Mouse (Mus musculus): ENCODE data around the gene Fat3. TPM values are rescaled to one million over a fixed set of nuclear protein-coding genes. Genes with fewer than 3 reads are reported as not detected.

Fat3 gene
- polyA plus RNA-seq, 1 experiment, result 10.5 TPM

DNA sequence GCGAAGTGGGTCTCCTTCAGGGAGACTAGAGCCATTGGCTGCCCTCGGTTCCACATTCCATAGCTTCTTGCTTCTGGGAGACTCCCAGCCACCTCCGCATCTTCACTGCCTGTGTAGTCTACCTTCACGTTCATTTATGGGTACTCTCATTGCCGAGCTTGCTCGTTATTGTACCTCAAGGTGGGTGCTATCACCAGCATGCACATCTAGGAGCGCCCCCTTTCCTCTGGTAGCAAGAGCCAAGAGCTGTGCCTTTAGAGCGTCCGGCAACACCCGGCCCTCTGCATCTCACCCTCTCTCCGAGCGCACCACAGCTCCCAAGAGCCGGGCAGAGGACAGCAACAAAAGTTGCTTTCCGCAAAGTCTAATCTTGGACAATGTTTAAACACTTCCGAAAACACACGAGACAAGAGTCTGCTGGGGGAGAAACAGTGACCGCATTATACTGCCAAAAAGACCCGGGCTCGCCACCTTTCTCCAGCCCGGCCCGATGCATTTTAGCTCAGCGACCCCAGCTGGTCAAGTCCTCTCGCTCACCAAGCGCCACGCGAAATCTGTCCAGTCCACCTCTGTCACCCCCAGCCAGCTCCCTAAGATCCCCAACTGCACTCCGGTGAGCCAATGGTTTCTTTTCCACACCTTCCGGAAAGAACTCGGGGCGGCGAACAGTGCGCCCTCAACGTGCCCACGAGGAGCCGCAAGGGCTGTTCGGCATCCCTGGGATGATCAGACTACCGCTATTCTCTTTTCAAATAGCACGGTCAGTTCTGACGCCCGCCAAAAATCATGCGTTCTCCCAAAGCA is 501 bp downstream of the Fat3 start:
- Histone ChIP-seq H3K4me3 (replicated peaks; ENCODE audit: insufficient read depth, low read depth, low read length) (peak overlapping the region; percentile 79), H3K27me3 (ENCODE audit: control insufficient read depth, insufficient read depth, low read length) (no peaks in the 10 kb centered on the region), H3K27ac (ENCODE audit: insufficient read depth, low read length) (no peak overlapping the region), H3K4me1 (ENCODE audit: control insufficient read depth, insufficient read depth, low read length) (no peaks in the 10 kb centered on the region)
- DNase-seq, result peak; percentile 44 to 51
- no peak for TF ChIP-seq CTCF (IDR thresholded peaks at IDR 0.05; ENCODE audit: borderline replicate concordance, insufficient read depth, low read depth, low read length)
- no peak for TF ChIP-seq POLR2A (IDR thresholded peaks at IDR 0.05; ENCODE audit: borderline replicate concordance, insufficient read depth, low read length)
- WGBS, result under 1% methylated on average over 41 of the region's 41 CpGs

DNA sequence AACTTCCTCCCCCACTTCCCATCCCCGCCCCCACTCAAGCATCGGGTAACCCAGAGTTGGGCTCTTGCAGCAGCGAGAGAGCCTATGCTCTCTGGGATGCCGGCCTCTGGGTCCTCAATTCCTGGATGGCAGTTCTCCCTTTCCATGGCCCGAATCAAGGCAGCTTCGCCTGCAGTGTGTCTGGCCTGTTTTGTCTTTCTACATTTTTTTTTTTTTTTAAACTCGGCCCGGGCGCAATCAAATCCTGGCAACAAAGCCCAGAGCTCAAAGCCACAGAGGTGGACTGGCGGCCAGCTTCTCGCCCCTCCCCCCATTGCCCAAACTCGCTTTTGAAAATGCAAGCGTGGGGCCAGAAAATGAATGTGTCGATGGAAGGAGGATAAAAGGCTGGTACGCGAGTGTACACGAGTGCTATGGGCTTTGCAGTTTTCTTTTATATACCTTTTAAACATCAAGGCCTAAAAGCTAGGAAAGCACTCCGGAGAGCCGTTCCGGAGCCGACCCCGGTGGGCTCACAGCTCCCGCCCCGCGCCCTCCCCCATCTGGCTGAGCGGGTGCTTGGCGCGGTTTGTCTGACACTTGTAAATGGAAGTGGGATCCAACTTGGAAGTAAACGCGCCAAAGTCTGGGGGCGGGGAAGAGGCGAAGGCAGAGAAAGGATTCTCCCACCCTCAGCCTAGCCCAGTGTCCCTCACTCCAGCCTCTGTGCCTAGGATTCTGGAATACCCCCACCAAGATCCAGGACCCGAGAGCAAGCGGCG is 1.3 kb downstream of the Fat3 start:
- no peak for TF ChIP-seq POLR2A (IDR thresholded peaks at IDR 0.05; ENCODE audit: borderline replicate concordance, insufficient read depth, low read length)
- no peak for TF ChIP-seq CTCF (IDR thresholded peaks at IDR 0.05; ENCODE audit: borderline replicate concordance, insufficient read depth, low read depth, low read length)
- WGBS, result 1% methylated on average over 35 of the region's 35 CpGs
- H3K27ac ChIP-seq (ENCODE audit: insufficient read depth, low read length), result no peak overlapping the region
- peak; percentile 38 to 40 for DNase-seq
- peak overlapping the region; percentile 79 for H3K4me3 ChIP-seq (replicated peaks; ENCODE audit: insufficient read depth, low read depth, low read length)
- H3K27me3 ChIP-seq (ENCODE audit: control insufficient read depth, insufficient read depth, low read length), result no peaks in the 10 kb centered on the region
- no peaks in the 10 kb centered on the region for H3K4me1 ChIP-seq (ENCODE audit: control insufficient read depth, insufficient read depth, low read length)

DNA sequence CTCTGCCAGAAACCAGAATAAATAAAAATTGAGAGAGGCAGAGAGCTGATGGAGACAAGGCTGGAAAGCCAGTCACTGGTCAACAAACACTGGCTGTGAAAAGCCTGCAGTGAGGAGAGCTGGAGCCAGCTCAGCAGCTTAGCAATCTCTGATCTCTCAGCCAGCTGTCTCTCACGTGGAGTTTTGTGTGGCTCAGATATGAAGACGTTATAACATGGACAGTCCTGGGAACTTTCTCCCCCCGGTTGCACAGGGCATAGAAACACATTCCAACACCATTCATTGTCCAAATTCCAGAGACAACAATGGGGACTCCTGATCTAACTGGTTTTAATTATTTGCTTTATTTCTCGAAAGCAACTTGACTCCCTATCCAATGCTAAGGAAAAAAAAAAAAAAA is 2.2 kb downstream of the Fat3 start:
- no peaks in the 10 kb centered on the region for H3K27me3 ChIP-seq (ENCODE audit: control insufficient read depth, insufficient read depth, low read length)
- H3K4me1 ChIP-seq (ENCODE audit: control insufficient read depth, insufficient read depth, low read length), result no peaks in the 10 kb centered on the region
- DNase-seq, result no peak
- no peak overlapping the region for H3K27ac ChIP-seq (ENCODE audit: insufficient read depth, low read length)
- 27% methylated on average over 4 of the region's 4 CpGs for WGBS
- TF ChIP-seq CTCF (IDR thresholded peaks at IDR 0.05; ENCODE audit: borderline replicate concordance, insufficient read depth, low read depth, low read length) (no peak), POLR2A (IDR thresholded peaks at IDR 0.05; ENCODE audit: borderline replicate concordance, insufficient read depth, low read length) (no peak)
- H3K4me3 ChIP-seq (replicated peaks; ENCODE audit: insufficient read depth, low read depth, low read length), result no peak overlapping the region

DNA sequence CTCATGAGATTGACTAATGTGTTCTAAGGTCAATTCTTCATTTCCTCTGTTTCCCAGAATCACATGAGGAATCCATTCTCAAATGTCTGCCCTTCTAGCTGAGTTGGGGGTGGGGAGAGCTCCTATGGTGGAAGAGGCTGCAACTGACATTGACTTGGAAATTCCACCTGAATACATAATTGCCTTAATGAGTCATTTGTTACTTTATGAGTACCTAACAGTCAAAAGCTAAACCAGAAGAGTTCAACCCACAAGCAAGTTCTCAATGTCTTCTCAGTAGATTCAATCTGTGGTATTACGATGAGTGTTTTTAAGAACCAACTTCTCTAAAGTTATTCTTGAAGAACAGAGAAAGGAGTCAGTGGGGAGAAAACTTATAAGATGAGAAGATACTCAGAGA is 3.7 kb downstream of the Fat3 start:
- DNase-seq, result no peak
- WGBS, result 95% methylated on average over 1 of the region's 1 CpGs
- Histone ChIP-seq H3K4me3 (replicated peaks; ENCODE audit: insufficient read depth, low read depth, low read length) (no peak overlapping the region), H3K4me1 (ENCODE audit: control insufficient read depth, insufficient read depth, low read length) (no peaks in the 10 kb centered on the region), H3K27ac (ENCODE audit: insufficient read depth, low read length) (no peak overlapping the region), H3K27me3 (ENCODE audit: control insufficient read depth, insufficient read depth, low read length) (no peaks in the 10 kb centered on the region)
- TF ChIP-seq CTCF (IDR thresholded peaks at IDR 0.05; ENCODE audit: borderline replicate concordance, insufficient read depth, low read depth, low read length) (no peak), POLR2A (IDR thresholded peaks at IDR 0.05; ENCODE audit: borderline replicate concordance, insufficient read depth, low read length) (no peak)

DNA sequence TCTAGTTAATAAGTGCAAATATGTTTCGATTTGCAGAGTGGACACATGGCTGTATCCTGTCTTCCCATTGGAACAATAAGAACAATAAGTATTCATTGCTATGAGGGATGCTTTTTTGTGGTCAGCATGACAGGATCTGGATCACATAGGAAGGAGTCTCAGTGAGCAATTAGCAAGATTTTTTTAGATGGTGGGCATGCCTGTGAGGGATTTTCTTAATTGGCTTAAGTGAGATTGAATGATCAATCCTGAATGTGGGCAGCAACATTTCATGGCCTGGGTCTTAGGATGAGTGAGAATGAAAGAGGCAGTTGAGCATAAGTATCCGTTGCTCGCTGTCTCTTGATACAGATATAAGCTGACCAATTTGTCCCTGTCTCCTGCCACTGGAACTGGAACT is 4.8 kb downstream of the Fat3 start:
- H3K27ac ChIP-seq (ENCODE audit: insufficient read depth, low read length), result no peak overlapping the region
- WGBS, result 97% methylated on average over 3 of the region's 3 CpGs
- no peak overlapping the region for H3K4me3 ChIP-seq (replicated peaks; ENCODE audit: insufficient read depth, low read depth, low read length)
- no peaks in the 10 kb centered on the region for H3K27me3 ChIP-seq (ENCODE audit: control insufficient read depth, insufficient read depth, low read length)
- TF ChIP-seq POLR2A (IDR thresholded peaks at IDR 0.05; ENCODE audit: borderline replicate concordance, insufficient read depth, low read length) (no peak), CTCF (IDR thresholded peaks at IDR 0.05; ENCODE audit: borderline replicate concordance, insufficient read depth, low read depth, low read length) (no peak)
- H3K4me1 ChIP-seq (ENCODE audit: control insufficient read depth, insufficient read depth, low read length), result no peaks in the 10 kb centered on the region
- DNase-seq, result no peak

DNA sequence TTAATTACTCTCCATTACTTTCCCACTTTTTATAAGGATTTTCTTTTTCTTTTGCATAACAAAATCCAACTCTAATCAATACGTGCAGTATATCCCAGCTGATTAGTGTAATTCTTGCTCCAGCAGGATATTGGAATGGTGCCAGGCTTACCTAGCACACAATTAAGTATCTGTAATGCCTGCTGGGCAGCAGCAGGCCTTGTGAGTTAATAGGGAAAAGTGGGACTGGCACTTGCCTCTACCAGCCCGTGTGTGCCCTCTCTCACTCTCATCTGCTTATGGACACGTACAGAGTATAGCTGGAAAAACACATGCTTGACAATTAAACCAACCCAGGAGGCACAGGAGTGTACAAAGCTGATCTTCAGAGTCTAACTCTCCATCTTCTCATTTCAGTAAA is 11.4 kb downstream of the Fat3 start:
- TF ChIP-seq POLR2A (IDR thresholded peaks at IDR 0.05; ENCODE audit: borderline replicate concordance, insufficient read depth, low read length) (no peak), CTCF (IDR thresholded peaks at IDR 0.05; ENCODE audit: borderline replicate concordance, insufficient read depth, low read depth, low read length) (no peak)
- H3K27ac ChIP-seq (ENCODE audit: insufficient read depth, low read length), result no peak overlapping the region
- no peak for DNase-seq
- no peaks in the 10 kb centered on the region for H3K27me3 ChIP-seq (ENCODE audit: control insufficient read depth, insufficient read depth, low read length)
- H3K4me1 ChIP-seq (ENCODE audit: control insufficient read depth, insufficient read depth, low read length), result no peaks in the 10 kb centered on the region
- WGBS, result 14% methylated on average over 3 of the region's 3 CpGs
- H3K4me3 ChIP-seq (replicated peaks; ENCODE audit: insufficient read depth, low read depth, low read length), result no peak overlapping the region

DNA sequence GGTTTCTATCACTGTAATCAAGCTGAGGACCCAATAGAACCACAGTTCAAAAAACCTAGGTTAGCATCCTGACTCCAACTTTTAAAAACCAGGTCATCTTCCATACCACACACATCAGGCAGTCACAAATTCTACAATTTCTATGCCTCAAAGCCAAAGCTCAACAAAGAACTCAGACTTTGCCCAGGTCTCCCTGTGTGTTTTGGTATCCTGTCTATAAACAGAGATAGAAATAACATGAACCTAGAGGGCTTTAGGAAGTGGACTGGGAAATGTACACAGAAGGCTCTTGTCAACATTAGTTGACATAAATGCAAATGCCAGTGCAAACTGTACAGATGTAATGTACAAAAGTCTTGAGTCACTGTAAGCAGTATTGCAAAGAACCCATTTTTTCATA is 13.5 kb downstream of the Fat3 start:
- DNase-seq, result no peak
- no peak for TF ChIP-seq POLR2A (IDR thresholded peaks at IDR 0.05; ENCODE audit: borderline replicate concordance, insufficient read depth, low read length)
- TF ChIP-seq CTCF (IDR thresholded peaks at IDR 0.05; ENCODE audit: borderline replicate concordance, insufficient read depth, low read depth, low read length), result no peak

DNA sequence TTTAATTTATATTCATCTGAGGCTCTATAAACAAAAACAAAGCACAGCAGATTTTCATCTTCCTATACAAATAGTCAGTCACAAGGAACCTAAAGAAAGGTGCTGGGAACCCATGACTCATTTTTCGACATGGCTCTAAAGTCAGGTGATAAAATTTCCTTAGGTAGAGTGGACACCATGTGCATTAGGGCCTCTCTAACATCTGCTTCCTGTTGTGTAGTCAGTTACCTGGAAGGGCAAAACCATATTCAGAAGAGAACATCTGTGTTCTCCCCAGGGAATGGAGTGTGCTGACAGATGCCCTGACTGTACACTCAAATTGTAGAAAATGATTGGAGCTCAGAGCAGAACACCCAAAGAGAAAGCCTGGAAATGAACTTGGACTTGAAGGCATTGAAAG is 14.9 kb downstream of the Fat3 start:
- whole genome bisulfite sequencing, result 83% methylated on average over 1 of the region's 1 CpGs
- Histone ChIP-seq H3K4me3 (replicated peaks; ENCODE audit: insufficient read depth, low read depth, low read length) (no peak overlapping the region), H3K27ac (ENCODE audit: insufficient read depth, low read length) (no peak overlapping the region), H3K27me3 (ENCODE audit: control insufficient read depth, insufficient read depth, low read length) (no peaks in the 10 kb centered on the region), H3K4me1 (ENCODE audit: control insufficient read depth, insufficient read depth, low read length) (no peaks in the 10 kb centered on the region)
- DNase-seq, result no peak
- TF ChIP-seq CTCF (IDR thresholded peaks at IDR 0.05; ENCODE audit: borderline replicate concordance, insufficient read depth, low read depth, low read length) (no peak), POLR2A (IDR thresholded peaks at IDR 0.05; ENCODE audit: borderline replicate concordance, insufficient read depth, low read length) (no peak)

More for the DNA sequence above, 13.5 kb downstream of the Fat3 start:
- no peak overlapping the region for H3K4me3 ChIP-seq (replicated peaks; ENCODE audit: insufficient read depth, low read depth, low read length)
- no peak overlapping the region for H3K27ac ChIP-seq (ENCODE audit: insufficient read depth, low read length)
- no peaks in the 10 kb centered on the region for H3K27me3 ChIP-seq (ENCODE audit: control insufficient read depth, insufficient read depth, low read length)
- no peaks in the 10 kb centered on the region for H3K4me1 ChIP-seq (ENCODE audit: control insufficient read depth, insufficient read depth, low read length)

Data from cerebellum, adult 2 months (tissue).